Mouse (Mus musculus): ENCODE results near the gene Foxa1. TPM values are rescaled to one million over a fixed set of nuclear protein-coding genes. Genes with fewer than 3 reads are reported as not detected.

Gene Foxa1
- total RNA-seq (2021), result not detected

- peak in 1 of 2 experiments; percentile 10 for DNase-seq (ENCODE audit: low spot score in 2 of 2)
- intact Hi-C loops (cut with DNase I), result loop anchor here (10.0 kb wide), 2 partner anchors 262 to 1092 kb away; no protein-coding TSS in a partner anchor
These were observed at the start of gene Foxa1 for GRCm38 (mm10) chr12:57546415-57547201. Foxa1 (minus strand) TSS chr12:57546916.

- peak; percentile 6 to 15 for DNase-seq (ENCODE audit: low spot score in 2 of 2)
- intact Hi-C loops (cut with DNase I), result no loop called here
These were observed 29.4 kb upstream of the Foxa1 start for GRCm38 (mm10) chr12:57575931-57576628.

- no peak for DNase-seq (ENCODE audit: low spot score in 2 of 2)
- intact Hi-C loops (cut with DNase I), result no loop called here
These were observed 25.7 kb upstream of the Foxa1 start for GRCm38 (mm10) chr12:57572415-57572814.

- DNase-seq (ENCODE audit: low spot score in 2 of 2), result no peak
- intact Hi-C loops (cut with DNase I), result no loop called here
These were observed 25.1 kb upstream of the Foxa1 start for GRCm38 (mm10) chr12:57571773-57572172.

GRCm38 (mm10) chr12:57563909-57564308 lies 17.2 kb upstream of the Foxa1 start, which contains the start of gene Ttc6:
Ttc6 (plus strand) TSS chr12:57564113.
- intact Hi-C loops (cut with DNase I), result no loop called here

GRCm38 (mm10) chr12:57554091-57554490 lies 7.4 kb upstream of the Foxa1 start:
- intact Hi-C loops (cut with DNase I), result no loop called here
- no peak for DNase-seq (ENCODE audit: low spot score in 2 of 2)

More at GRCm38 (mm10) chr12:57563909-57564308, 17.2 kb upstream of the Foxa1 start, which contains the start of gene Ttc6:
- no peak for DNase-seq (ENCODE audit: low spot score in 2 of 2)

- no peak for DNase-seq (ENCODE audit: low spot score in 2 of 2)
- intact Hi-C loops (cut with DNase I), result no loop called here
These were observed 5.6 kb upstream of the Foxa1 start for GRCm38 (mm10) chr12:57552286-57552685.

GRCm38 (mm10) chr12:57550881-57551280 lies 4.2 kb upstream of the Foxa1 start:
- intact Hi-C loops (cut with DNase I), result loop anchor here (2.0 kb wide), 1 partner anchor 862 kb away; no protein-coding TSS in a partner anchor
- no peak for DNase-seq (ENCODE audit: low spot score in 2 of 2)

- DNase-seq (ENCODE audit: low spot score in 2 of 2), result peak in 1 of 2 experiments; percentile 12
- intact Hi-C loops (cut with DNase I), result loop anchor here (2.0 kb wide), 1 partner anchor 861 kb away; no protein-coding TSS in a partner anchor
These were observed 3.6 kb upstream of the Foxa1 start for GRCm38 (mm10) chr12:57550181-57550808.

- intact Hi-C loops (cut with DNase I), result loop anchor here (2.0 to 10.0 kb wide), 3 partner anchors 265 to 1095 kb away; no protein-coding TSS in a partner anchor
- DNase-seq (ENCODE audit: low spot score in 2 of 2), result no peak
These were observed 3.0 kb upstream of the Foxa1 start for GRCm38 (mm10) chr12:57549667-57550160.

GRCm38 (mm10) chr12:57548981-57549666 lies 2.4 kb upstream of the Foxa1 start:
- no peak for DNase-seq (ENCODE audit: low spot score in 2 of 2)
- intact Hi-C loops (cut with DNase I), result loop anchor here (10.0 kb wide), 2 partner anchors 264 to 1094 kb away; no protein-coding TSS in a partner anchor

GRCm38 (mm10) chr12:57548352-57548980 lies 1.8 kb upstream of the Foxa1 start:
- peak in 1 of 2 experiments; percentile 13 for DNase-seq (ENCODE audit: low spot score in 2 of 2)
- intact Hi-C loops (cut with DNase I), result loop anchor here (10.0 kb wide), 2 partner anchors 264 to 1094 kb away; no protein-coding TSS in a partner anchor

GRCm38 (mm10) chr12:57547890-57548289 lies 1.2 kb upstream of the Foxa1 start:
- intact Hi-C loops (cut with DNase I), result loop anchor here (10.0 kb wide), 2 partner anchors 263 to 1093 kb away; no protein-coding TSS in a partner anchor
- no peak for DNase-seq (ENCODE audit: low spot score in 2 of 2)

- intact Hi-C loops (cut with DNase I), result loop anchor here (10.0 kb wide), 2 partner anchors 261 to 1091 kb away; no protein-coding TSS in a partner anchor
- DNase-seq (ENCODE audit: low spot score in 2 of 2), result peak in 1 of 2 experiments; percentile 11
These were observed 1.1 kb downstream of the Foxa1 start for GRCm38 (mm10) chr12:57545371-57546241.

- intact Hi-C loops (cut with DNase I), result loop anchor here (5.0 to 10.0 kb wide), 3 partner anchors 260 to 1090 kb away; no protein-coding TSS in a partner anchor
- peak in 1 of 2 experiments; percentile 30 for DNase-seq (ENCODE audit: low spot score in 2 of 2)
These were observed 1.9 kb downstream of the Foxa1 start for GRCm38 (mm10) chr12:57544641-57545370.

GRCm38 (mm10) chr12:57543627-57543991 lies 3.1 kb downstream of the Foxa1 start:
- intact Hi-C loops (cut with DNase I), result loop anchor here (5.0 to 10.0 kb wide), 3 partner anchors 259 to 1089 kb away; no protein-coding TSS in a partner anchor
- DNase-seq (ENCODE audit: low spot score in 2 of 2), result peak in 1 of 2 experiments; percentile 8
